Mouse (Mus musculus) kidney, adult 2 months (tissue): ENCODE data around the gene Crym.

Source experiments
- CTCF ChIP-seq: fragments of 200-500 bp; conservative IDR thresholded peaks from 2 replicates; pipeline ENCODE4 v1.5.1; 2011; ENCODE audit warnings: low read depth, mild to moderate bottlenecking, control low read depth, low read length, moderate library complexity, mixed read lengths; ENCODE audit not compliant: insufficient read depth, insufficient read length
- POLR2A ChIP-seq: fragments of 200-500 bp; IDR thresholded peaks from one replicate; pipeline ENCODE4 v1.6.1; 2011; ENCODE audit warnings: low read depth, low read length, control low read depth

DNA sequence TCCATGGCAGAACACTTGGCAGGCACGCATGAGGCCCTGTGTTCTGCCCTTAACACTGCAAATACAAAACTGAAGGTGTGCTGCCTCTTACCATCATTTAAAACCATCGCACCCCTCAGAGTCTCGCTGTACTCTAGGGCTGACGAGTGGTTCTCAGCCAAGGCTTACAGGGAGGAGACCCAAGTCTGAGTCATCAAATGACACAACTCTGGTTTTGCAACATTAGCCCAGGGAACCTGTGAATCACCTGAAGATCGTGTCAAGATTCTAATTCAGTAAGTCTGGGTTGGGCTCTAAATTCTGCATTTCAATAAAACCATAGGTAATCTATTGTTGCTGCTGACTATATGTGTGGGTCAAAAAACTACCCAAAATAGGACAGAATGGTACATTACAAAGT is 21.4 kb downstream of the Crym start:
- TF ChIP-seq CTCF: no peak
- no peak for TF ChIP-seq POLR2A
